Mouse (Mus musculus) CH12F3 (cell line): ENCODE results near the gene Fsip1.
"Not testable (repeated sequence)": the region's sequence is repeated elsewhere in the genome, so short reads cannot be mapped to it uniquely, and the experiment has no call there.

Source experiments
- in situ Hi-C: fragments of 300-500 bp; cut with MboI; formaldehyde crosslinking; loops from 2 replicates; pipeline ENCODE4 v1.14.3; 2020; ENCODE audit warnings: low sequenced_read_pairs

The Fsip1 gene

DNA sequence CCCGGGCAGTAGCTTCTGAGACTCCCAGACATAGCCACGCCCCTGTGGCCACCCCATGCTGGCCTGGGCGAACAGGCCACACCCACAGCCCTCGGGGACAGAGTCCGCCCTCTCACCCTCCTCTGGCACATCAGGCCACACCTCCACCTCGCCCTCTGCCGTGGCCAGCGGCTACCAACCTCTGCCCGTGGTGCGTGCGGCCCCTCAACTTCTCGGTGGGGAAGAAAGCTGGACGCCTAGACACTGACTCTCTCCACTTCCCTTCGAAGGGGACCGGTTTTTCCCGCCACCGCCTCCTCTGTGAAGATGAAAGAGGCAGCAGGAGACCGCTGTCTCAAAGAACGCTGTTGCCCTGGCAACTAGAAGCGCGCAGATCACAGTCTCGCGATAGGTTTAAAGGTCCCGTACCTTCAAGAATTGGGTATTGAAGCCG lies at the start of gene Fsip1:
Fsip1 (minus strand) TSS at position 346 of the 433 bp plus-strand sequence.
- in situ Hi-C loops: no loop called here

DNA sequence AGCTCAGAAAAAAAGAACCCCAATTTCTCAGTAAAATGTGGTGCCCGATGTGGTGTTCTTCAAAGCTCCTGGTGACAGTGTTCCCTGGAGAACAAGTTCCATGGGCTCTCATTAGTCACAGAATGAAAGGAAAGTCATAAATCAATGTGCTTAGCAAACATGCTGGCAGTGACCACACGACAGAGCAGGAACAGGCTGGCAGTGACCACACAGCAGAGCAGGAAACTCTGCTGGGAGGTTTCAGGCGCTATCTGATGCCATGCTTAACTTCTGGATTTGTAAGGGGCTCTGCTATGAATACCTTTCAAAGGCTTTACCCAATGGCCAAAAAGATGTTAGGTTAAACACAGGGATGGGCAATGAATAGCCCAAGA lies 49.7 kb upstream of the Fsip1 start:
- in situ Hi-C loops: no loop called here

DNA sequence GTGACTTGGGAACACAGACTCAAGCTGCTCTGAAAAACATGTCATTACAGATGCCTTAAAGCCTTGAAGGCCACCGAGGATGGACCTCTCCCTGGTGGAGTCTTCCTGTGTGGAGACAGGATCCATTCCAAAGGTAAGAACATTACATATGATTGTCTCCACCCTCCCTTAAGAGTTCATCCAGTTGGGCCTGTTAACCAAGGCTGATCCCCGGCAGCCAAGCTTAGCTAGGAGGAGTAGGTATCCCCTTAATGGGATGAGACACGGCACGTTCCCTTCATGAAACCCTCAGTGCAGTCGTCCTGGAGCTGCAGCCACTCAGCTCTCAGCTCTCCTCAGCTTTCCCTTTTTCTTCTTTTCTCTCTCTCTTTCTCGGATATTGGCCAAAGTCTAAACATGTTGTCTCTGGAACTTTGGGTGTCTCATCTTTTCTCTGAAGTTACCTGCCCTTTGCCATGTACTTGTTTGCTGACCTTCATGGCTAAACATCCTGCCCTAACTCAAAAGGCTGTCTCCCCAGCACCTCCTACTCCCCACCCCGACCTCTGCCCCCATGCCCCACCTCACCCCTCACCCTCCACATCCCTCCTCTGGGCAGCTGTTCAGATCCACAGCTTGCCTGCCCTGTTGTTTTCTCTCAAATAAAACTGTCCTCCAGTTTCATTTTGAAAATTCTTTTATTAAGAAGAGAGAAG lies 49.2 kb upstream of the Fsip1 start:
- in situ Hi-C loops: no loop called here

DNA sequence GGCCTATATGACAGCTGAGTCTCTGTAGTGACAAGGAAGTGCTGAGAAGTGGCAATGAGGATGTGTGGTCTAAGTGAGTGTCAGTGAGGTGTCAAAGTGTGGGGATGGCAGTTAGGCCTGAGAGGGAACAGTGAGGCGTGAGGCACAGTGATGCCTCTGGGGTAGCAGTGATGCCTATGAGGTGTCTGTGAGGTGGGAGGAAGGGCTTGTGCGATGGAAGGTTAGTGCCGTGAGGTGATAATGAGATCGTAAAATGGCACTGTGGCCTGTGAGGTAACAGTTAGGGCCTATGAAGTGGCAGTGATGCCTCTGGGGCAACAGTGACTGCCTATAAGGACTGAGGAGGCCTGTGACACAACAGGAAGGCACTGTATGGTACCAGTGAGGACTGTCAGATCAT lies 46.7 kb upstream of the Fsip1 start:
- in situ Hi-C loops: no loop called here

DNA sequence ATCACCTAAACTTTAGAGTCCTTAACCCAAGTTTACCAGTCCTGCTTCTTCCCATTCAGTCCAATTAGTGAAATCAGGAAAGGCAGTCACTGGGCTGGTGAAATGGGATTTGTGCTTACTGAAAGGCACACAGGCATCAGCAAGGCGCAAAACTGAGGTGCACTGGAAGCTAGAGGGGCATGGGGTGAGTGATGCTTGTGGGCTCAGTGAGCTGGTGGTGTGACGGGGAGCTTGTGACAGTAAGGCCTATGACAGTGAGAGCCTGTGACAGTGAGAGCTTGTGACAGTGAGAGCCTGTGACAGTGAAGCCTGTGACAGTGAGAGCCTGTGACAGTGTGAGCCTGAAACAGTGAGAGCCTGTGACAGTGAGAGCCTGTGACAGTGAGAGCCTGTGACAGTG lies 44.9 kb upstream of the Fsip1 start:
- in situ Hi-C loops: no loop called here

DNA sequence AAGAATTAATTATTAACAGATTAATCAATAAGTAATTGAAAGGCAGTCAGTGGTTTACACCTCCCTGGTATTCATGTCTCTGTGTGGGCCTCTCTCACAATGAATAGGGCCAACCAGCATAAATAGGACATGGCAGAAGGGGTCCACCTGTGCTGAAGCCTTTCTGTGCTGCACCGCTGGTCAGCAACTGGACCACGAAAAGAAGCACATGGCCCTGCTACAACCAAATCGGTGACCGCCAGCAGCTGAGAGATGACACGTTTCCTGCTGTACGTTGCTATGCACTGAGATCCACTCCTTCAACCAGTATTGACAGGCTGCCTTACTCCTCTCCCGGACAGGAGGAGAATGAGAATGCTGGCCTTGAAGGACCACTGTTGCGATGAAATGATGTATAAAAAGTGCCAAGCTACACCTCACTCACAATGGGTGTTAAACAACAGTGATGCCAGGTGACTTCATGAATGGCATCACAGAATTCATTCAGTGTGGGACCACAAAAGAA lies 44.3 kb upstream of the Fsip1 start:
- in situ Hi-C loops: no loop called here

DNA sequence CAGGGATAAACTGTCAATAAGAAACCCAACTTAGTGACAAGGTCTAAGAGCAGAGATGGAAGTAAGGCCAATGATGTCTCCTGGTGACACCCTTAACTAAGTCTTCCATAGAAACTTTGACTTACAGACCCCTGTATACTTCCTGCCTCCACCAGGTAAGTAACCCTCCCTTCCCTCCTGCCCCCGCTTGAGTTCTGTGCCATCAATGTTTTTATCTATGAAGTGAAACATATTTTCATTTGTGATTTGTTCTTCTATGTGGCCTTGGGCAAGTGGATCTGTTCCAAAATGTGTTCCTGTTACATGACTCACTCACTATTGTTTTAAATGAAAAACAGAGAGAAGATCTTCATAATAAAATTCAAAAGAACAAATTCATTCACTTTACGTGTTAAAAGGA lies 43.2 kb upstream of the Fsip1 start:
- in situ Hi-C loops: no loop called here

DNA sequence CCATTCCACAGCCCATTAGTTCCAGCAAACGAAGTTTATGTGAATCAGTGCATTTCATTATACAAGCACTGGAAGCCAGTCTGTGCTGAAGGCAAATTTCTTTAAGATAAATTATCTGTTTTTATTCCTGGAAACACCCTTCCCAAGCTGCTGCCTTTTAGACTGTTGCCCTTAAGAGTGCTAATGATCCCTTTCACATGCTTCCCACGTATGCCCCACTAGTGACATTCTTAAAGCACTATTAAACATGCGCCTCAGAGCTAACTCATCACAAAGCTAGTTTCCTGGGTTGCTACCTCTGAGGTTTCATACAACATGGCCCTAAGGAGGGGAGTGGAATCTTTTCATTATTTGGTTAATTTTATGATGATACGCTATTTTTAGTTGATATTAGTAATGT lies 41.8 kb upstream of the Fsip1 start:
- in situ Hi-C loops: no loop called here

DNA sequence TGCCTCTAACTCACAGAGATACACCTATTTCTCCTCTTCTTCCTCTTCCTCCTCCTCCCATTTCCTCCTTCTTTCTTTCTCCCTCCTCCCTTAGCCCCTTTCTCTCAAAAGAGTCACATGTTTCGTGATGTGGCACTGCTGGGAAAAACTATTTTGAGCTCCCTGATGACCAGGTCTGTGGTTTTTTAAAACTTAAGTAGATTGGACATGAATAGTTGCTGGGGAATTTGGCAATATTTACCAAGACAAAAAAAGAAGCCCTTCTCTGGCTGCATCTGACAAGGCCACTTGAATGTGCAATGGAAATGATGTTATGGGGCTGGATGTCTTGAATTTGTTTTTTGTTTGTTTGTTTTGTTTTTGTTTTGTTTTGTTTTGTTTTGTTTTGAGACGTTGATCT lies 41.2 kb upstream of the Fsip1 start:
- in situ Hi-C loops: no loop called here

DNA sequence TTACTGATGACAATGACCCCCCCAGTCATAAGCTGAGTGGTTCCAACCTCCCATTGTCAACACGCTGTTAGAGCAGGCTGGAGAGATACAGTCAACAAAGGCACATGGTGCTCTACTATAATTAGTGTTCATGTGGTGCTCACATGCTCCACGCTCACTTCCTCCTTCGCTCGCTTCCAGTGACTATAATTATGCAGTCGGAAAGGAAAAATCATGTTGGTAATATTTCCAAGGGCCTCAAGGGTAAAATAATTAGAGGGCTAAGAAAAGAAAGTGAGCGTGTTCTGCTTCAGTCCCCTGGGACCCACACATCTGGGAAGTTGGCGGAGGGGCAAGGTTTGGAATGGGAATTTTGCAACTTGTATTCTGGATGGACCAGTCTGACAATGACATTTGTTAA lies 38.7 kb upstream of the Fsip1 start:
- in situ Hi-C loops: no loop called here

DNA sequence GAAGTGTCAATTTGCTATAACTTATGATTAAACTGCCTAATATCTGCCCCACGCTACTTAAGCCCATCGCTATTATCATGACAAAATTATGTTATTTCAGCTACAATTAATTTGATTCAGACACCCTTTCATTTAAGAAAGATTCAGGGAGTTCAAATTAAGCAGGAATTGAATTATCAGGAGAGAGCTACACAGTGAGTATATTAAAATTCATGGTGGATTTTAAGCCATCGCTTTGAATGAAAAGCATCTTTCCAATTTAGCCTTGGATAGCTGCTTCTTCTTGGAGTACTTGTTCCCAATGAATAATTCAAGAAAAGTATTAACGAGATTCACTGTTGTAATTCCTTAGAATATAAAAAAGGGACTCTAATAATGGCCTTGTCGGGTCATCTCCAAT lies 36.8 kb upstream of the Fsip1 start:
- in situ Hi-C loops: no loop called here

DNA sequence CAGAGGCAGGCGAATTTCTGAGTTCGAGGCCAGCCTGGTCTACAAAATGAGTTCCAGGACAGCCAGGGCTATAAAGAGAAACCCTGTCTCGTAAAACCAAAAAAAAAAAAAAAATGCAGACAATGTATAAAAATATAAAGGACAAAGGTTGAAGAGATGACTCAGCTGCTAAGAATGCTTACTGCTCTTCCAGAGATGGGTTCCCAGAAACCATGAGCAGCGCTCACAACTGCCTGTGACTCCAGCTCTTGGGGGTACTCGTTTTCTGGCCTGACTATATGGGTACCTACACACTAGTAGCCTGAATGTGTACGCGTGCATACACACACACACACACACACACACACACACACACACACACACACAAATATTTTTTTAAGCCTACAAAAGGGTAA lies 32.3 kb upstream of the Fsip1 start:
- in situ Hi-C loops: not testable (repeated sequence)

DNA sequence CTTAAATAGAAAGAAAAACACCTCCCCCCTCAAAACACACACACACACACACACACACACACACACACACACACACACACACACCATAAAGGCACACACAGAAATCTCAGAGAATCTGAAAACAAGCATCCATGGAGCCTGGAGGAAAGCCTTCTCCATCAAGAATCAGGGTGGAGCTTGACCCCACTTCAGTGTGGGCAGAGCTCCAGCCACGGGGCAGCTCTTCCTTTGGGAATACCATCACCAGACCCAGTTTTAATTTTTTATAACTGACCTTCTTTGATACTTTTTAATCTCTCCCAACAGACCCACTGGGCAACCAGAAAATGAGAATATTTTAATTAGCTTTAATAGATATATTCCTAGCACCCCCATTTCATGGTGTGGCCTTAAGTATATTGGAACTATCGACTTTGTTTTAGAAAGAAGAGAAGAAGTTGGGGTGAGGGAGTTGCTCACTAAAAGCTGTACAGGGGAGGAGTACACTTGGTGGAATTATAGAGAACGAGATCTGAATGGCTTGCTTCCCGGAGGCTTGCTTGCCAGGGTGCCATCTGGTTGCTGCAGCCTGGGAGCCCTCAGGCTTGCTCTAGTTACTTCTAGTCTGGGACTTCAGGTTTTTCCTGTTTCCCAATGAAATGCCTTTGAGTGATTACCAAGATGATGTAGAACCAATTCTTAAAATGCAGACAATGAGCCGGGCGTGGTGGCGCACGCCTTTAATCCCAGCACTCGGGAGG lies 31.7 kb upstream of the Fsip1 start:
- in situ Hi-C loops: no loop called here

DNA sequence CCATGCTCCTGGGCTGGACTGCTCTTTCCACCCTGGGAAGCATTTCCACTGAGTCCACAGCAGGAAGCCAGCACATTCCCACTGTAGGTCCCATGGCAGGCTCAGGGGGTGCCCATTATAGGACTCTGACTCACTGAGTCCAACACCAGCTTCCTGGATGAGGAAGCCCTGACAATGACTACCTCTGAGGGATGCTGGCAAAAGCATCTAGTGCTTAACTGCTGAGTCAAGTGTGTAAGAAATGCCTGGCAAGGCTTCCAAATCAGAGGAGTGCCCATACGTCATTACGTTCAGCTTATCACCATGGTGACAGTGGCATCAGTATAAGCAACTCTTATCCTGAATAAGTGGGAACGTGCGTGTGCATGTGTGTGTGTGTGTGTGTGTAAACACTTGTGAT lies 30.9 kb upstream of the Fsip1 start:
- in situ Hi-C loops: no loop called here

DNA sequence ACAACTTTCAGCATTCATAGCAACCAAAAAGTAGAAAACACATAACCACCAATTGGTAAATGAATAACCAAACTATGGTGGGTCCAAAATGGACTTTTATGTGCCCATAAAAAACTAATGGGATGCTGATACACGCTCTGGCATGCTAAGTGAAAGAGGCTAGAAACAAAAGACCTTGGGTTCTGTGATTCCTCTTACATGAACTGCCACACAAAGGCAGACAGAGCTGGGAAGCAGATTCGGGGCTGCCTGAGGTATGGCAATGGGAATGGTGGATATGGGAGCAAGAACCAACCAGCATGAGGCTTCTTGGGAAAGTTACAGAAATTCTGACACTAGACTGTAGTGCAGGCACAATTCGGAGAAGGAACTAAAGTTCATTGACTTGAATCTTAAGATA lies 25.7 kb upstream of the Fsip1 start:
- in situ Hi-C loops: no loop called here

DNA sequence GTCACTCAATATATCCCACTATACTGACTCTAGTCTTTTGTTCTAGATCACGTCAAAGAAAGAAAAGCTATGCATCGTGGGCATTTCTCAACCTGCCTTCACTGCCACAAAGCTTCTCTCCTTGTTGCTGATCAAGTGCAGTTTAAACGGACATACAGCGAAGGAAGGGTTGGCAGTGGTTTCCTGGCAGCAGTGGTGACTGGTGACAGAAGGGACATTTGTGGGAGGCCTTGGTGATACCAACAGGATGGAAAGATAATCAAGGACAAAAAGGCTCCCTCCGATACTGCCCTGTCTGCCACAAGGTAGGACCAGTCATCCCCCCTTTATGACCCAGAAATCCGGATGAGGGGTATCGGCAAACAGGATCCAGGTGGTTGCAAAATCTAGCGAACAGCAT lies 21.5 kb upstream of the Fsip1 start:
- in situ Hi-C loops: no loop called here

DNA sequence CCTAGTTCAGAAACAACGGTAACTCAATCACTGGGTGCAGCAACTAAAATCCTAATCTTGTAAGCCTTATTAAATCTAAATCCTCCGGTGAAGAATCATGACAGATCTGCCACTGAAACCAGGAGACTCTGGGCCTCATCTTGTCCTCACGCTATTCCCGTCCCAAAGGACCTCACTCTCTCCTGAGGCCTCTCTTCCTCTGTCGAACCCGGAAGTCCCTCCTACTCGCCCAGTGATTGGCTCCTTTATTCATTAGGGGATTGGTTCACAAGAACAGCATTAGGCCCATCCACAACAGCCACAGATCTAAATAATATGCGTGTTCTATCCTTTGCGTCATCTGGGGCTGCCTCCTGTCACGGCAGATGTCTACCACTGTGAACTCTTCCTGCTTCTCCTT lies 14.8 kb upstream of the Fsip1 start:
- in situ Hi-C loops: no loop called here

DNA sequence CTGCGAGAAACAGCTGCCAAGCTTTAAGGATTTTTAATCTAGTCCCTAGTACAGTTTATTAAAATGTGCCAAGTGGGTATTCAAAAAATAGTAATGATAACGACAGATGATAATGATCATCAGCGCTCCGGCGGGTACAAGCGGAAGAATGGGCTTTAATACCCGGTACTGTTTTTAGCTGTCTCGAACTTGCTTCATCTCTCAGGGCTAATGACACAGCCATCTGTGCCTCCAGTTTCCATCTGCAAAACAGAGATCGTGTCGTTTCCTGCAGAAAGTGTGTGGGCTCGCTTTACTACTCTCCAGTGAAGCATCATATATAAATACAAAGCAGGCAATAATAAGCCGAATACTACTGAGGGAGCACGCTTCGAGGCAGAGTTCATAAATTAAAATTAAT lies 13.4 kb upstream of the Fsip1 start:
- in situ Hi-C loops: no loop called here

DNA sequence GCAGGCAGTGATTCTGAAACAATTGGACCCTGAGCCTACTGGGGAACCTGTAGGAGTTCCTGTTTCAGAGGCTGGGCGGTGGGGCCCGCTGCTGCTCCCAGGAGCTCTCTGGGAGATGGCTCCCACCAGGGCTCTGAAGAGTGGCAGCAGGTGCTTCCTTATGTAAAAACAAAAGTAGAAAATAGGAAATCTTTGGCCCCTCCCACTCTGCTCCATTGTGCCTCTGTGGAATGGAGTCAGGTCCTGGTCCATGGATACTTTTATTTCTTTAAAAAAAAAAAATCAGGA lies 7.1 kb upstream of the Fsip1 start:
- in situ Hi-C loops: loop anchor here (10.0 kb wide), 1 partner anchor 71 kb away; no protein-coding TSS in a partner anchor

DNA sequence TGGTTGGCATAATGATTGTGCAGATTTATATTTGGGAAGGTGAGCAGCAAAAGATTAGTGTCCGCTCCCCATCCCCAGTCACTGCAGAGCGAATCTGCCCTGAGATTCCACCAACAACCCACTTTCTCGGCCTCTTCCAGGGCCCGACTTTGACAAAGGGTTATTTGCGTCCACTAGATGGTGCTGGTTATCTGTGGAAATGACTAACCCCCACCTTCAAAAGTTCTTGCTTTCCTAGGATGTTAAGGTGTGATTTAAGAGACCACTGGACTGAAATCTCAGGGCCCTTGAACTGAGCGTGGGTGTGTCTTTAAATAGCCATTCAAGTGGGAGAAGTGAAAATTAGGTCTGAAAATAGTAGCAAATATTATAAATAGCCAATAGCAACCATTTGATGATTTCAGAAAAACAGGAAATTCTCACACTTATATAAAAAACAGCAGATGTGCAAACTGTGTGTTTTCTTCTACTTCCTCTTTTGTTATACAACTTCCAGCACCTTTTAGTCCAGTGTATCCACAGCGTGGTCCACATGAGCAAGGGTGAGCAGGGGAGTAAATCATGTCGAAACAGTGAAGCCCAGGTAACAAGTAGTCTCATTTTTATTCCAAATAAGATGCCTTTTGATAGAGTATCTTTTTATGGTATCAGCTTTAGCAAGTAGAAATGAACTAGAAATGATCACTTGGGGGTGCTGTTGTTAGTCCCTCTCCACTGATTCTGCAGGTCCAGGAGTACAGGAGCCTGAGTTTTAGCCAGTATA lies 6.6 kb upstream of the Fsip1 start:
- in situ Hi-C loops: loop anchor here (10.0 kb wide), 1 partner anchor 71 kb away; no protein-coding TSS in a partner anchor

DNA sequence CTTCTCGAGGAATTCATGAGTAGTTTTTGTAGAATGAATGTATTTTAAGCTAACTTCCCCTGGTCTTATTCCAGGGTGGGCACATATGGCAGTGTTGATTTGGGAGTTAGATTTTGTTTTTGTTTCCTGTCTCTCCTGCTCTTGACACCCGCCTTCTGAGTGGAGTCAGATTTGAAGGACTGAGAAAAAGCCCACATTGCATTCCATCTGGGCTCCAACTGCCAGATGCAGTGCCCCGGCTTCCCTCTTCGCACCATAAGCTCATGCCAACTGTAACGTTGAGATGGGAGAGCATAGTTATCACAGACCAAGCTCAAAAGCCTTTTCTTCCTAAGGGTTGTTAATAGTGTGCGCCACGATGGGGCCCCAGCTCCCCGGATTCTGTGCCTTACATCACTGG lies 5.9 kb upstream of the Fsip1 start:
- in situ Hi-C loops: loop anchor here (10.0 kb wide), 1 partner anchor 72 kb away; no protein-coding TSS in a partner anchor

DNA sequence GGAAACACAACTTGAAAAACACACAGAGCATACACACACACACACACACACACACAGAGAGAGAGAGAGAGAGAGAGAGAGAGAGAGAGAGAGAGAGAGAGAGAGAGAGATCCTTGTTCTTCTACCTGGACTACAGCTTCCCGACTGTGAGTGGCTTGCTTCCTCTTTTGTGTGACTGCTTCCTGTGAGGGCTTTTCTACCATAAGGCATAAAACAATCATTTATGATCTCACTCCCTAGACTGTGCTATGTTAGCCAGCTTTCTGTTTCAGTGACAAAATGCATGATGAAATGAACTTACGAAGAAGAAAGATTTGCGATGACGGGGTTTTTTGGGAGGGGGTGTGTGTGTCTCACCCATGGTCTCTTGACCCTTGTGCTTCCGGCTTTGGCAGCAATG lies 3.0 kb upstream of the Fsip1 start:
- in situ Hi-C loops: loop anchor here (10.0 kb wide), 1 partner anchor 75 kb away; no protein-coding TSS in a partner anchor
